Mouse (Mus musculus) gastrocnemius, postnatal 10 days (tissue): ENCODE measurements around the gene Ctcfl. TPM values are rescaled to one million over a fixed set of nuclear protein-coding genes. Genes with fewer than 3 reads are reported as not detected.

Source experiments
- DNase-seq: peaks from one replicate; pipeline ENCODE4 v3.0.0; 2021; ENCODE audit warnings: mixed read lengths
- long read RNA-seq, 2 experiments: library from polyadenylated mRNA; stranded (forward); transcript quantifications; one replicate each; pipeline ENCODE4 v2.0.0; 2021
- total RNA-seq, 2 experiments: library from RNA; stranded (reverse); gene quantifications; 2 replicates each; pipeline ENCODE4 v1.2.3; 2021

Ctcfl gene
- not detected for total RNA-seq
- long read RNA-seq, experiment 1: 0 reads
- long read RNA-seq, experiment 2: 0 reads

GRCm38 (mm10) chr2:173119023-173119944 lies at the start of gene Ctcfl:
Ctcfl (minus strand) TSS chr2:173119525.
- no peak for DNase-seq

GRCm38 (mm10) chr2:173168411-173168851 lies 49.1 kb upstream of the Ctcfl start:
- no peak for DNase-seq

GRCm38 (mm10) chr2:173165357-173165756 lies 46.0 kb upstream of the Ctcfl start:
- no peak for DNase-seq

GRCm38 (mm10) chr2:173164946-173165345 lies 45.6 kb upstream of the Ctcfl start:
- no peak for DNase-seq

DNA sequence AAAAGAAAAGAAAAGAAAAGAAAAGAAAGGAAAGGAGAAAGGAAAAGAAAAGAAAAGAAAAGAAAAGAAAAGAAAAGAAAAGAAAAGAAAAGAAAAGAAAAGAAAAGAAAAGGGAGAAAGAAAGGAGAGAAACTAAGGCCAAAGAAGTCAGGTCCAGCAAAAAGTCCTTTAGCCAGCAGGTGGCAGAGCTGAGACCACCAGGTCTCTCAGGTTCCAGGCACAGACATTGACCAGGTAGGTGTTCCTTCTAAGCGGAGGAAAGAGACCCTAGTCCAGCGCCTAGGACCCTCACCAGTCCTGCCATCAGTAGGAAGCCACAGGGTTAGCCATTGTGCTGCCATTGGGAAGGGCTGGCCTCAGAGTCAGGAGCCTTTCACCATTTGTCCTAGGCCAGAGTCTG lies 45.0 kb upstream of the Ctcfl start:
- no peak for DNase-seq

- no peak for DNase-seq
Measured at GRCm38 (mm10) chr2:173163380-173163779, 44.1 kb upstream of the Ctcfl start.

DNA sequence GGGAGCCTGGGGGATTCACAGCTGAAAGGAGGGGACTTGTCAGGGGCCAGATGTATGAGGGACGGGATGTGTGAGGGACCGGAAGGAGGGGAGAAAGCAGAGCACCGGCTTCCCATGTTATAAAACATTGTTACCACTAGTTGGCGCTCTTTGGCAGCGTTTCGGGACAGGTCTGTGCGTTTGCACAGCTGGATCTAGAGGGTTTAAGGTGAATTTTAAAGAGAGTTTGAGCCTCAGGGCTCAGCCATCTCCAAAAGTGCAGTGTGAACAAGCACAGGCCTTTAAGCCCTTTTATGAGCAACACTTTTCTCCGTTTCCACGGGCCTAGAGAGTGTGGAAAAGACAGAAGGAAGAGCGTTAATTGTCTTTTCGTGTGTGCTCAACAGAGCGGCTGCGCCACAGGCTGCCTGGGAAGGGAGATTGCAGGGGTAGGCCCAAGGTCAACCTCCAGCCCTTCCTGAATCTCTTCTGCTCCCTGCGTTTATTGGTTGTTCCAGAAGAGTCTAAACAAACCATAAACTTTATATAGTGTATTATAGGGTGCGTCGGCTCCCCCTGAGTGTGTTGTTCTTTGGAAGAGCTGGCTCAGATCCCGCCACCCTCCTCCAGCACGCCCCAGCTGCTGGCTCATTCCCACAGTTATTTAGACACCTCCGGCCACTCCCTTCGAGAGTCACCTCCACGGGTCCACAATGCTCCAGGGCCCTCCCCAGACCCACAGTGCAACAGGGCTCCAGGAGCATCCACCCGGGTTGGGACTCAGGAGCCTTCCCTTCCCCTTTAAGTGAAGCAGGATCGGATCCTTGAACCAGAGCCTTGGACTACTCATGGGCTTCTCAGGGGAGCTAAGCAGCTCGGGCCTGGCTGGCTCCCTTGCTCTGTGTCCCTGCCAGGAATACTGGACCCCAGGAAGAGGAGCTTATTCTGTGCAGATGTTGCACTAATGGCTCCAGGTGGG lies 40.3 kb upstream of the Ctcfl start:
- peak; percentile 68 for DNase-seq

GRCm38 (mm10) chr2:173158390-173159055 lies 39.2 kb upstream of the Ctcfl start:
- DNase-seq: no peak

DNA sequence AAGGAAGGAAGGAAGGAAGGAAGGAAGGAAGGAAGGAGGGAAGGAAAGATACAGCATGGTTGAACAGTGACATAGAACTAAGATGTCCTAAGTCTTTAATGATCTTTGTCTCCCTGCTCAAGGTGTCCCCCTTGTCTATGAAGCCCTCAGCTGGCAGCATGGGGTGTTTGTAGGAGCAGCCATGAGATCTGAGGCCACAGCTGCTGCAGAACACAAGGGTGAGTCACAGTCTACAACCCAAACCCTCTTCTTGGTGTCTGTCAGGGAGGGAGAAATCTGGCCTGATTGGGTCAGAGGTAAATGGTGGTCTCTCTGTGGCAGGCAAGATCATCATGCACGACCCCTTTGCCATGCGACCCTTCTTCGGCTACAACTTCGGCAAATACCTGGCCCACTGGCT lies 38.5 kb upstream of the Ctcfl start:
- no peak for DNase-seq

- no peak for DNase-seq
Measured at GRCm38 (mm10) chr2:173157376-173157775, 38.1 kb upstream of the Ctcfl start.

GRCm38 (mm10) chr2:173156923-173157322 lies 37.6 kb upstream of the Ctcfl start:
- no peak for DNase-seq

GRCm38 (mm10) chr2:173155907-173156306 lies 36.6 kb upstream of the Ctcfl start:
- DNase-seq: no peak

GRCm38 (mm10) chr2:173154962-173155361 lies 35.6 kb upstream of the Ctcfl start:
- no peak for DNase-seq

DNA sequence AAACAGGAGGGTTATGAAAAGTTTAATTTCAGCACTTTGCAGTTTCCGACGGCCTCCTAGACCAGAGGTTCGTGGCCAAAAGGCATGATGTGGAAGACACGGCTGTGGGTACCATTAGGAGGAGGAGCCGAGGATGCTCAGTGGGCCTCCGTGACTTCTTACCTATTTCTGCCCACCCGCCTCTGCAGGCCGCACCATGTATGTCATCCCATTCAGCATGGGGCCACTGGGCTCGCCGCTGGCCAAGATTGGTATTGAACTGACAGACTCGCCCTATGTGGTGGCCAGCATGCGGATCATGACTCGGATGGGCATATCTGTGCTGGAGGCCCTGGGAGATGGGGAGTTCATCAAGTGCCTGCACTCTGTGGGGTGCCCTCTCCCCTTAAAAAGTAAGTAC lies 35.2 kb upstream of the Ctcfl start:
- DNase-seq: no peak

- no peak for DNase-seq
Measured at GRCm38 (mm10) chr2:173153266-173153665, 33.9 kb upstream of the Ctcfl start.

- no peak for DNase-seq
Measured at GRCm38 (mm10) chr2:173152436-173153151, 33.3 kb upstream of the Ctcfl start, which contains the start of gene Pck1. Pck1 (plus strand) TSS chr2:173153048.

DNA sequence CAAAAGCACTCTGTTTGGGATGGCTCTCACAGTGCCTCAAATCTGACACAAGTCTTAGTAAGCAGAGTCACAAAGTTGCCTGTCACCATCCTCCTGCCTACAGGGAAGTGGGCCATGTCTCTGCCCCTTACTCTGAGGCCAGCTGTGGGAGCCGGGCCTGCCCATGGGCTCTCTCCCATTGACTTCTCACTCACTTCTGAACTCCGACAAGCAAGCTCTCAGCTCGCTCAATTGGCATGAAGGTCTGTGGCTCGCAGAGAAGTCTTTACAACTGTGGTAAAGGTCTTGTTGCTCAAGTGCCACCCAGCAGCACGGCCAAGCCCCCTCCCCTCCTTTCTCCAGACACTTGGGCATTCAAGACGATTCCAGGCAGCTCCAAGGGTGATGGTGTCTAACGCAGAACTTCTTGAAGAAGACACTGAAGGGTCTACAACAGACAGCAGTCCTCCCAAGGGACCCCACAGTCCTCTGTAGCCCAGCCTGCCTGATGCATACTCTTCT lies 32.5 kb upstream of the Ctcfl start:
- no peak for DNase-seq

- no peak for DNase-seq
Measured at GRCm38 (mm10) chr2:173151352-173151751, 32.0 kb upstream of the Ctcfl start.

- DNase-seq: no peak
Measured at GRCm38 (mm10) chr2:173148001-173148400, 28.7 kb upstream of the Ctcfl start.

- DNase-seq: no peak
Measured at GRCm38 (mm10) chr2:173146728-173147127, 27.4 kb upstream of the Ctcfl start.

- no peak for DNase-seq
Measured at GRCm38 (mm10) chr2:173145808-173146207, 26.5 kb upstream of the Ctcfl start.
